Mouse (Mus musculus): ENCODE results near the gene Rpgr.

DNA sequence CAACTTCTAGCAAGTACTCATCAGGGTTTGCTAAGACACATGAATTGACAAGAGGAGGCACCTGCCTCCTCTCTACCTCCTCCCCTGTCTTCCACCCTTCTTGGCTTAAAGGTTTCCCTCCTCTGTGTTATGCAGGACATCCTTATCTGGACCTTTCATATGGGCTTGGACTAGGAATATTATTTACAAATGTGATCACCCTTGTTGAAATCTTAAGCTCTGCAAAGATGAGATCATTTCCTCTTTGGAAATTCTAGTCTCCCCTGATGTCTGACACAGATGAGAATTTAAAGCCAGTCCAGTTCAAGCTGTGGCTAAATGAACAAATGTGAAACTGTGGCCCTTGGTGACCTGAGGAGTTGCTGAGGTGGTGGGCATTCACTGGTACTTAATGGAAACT is 34.6 kb upstream of the Rpgr start:
- TF ChIP-seq POLR2A (IDR thresholded peaks at IDR 0.05; ENCODE audit: low read depth, low read length) (no peak), CTCF (IDR thresholded peaks at IDR 0.05; ENCODE audit: extremely low read depth, insufficient read length, insufficient replicate concordance, low read depth, low read length) (no peak)

Data from small intestine, adult 2 months (tissue).